Mouse (Mus musculus) heart, postnatal 4 days (tissue): ENCODE data around the gene Cox8c. TPM values are rescaled to one million over a fixed set of nuclear protein-coding genes. Genes with fewer than 3 reads are reported as not detected.

Experiments used
- total RNA-seq, 2 experiments: library from RNA; stranded (reverse); gene quantifications; 2 replicates each; pipeline ENCODE4 v1.2.3; 2021

Gene Cox8c
- total RNA-seq, 2 experiments from 2014 or later, result not detected

Other genes starting within 250 kb of the Cox8c start
- gene Itpk1, start 194.4 kb upstream of the Cox8c start, total RNA-seq, result 1 to 10 TPM; 7.5 to 7.9 TPM
- 10 to 100 TPM in 1 of 2 experiments, 1 to 10 TPM in 1; 8.2 to 11.4 TPM for gene Moap1, start 155.7 kb upstream of the Cox8c start, total RNA-seq
- 1 to 10 TPM; 5.7 to 6.0 TPM for gene Tmem251, start 155.6 kb upstream of the Cox8c start, total RNA-seq
- not detected for gene Gm28051, start 141.6 kb upstream of the Cox8c start, total RNA-seq
- 10 to 100 TPM; 13.0 to 13.5 TPM for gene Gon7, start 141.5 kb upstream of the Cox8c start, total RNA-seq
- 10 to 100 TPM; 37.3 to 39.1 TPM for gene Ubr7, start 141.3 kb upstream of the Cox8c start, total RNA-seq
- 1 to 10 TPM; 6.5 to 7.1 TPM for gene Gm20604, start 140.6 kb upstream of the Cox8c start, total RNA-seq
- 10 to 100 TPM; 34.6 to 35.0 TPM for gene Btbd7, start 20.8 kb upstream of the Cox8c start, total RNA-seq
- gene Unc79, start 49.5 kb downstream of the Cox8c start, total RNA-seq, result under 1 TPM; 0.17 to 0.29 TPM